ENCODE assay signal across 32 mouse cellular contexts in genomic region chr13:34484831-34485230, GRCm38 (mm10).
"Had no signal": no experiment of that assay in that cellular context is flagged by ENCODE, and none has a peak within 500 bp of the region (broad histone marks: within the 10 kb centered on the region; RNA-seq: fewer than 3 reads in every experiment).

No protein-coding gene starts in this region.

- H3K9me3 ChIP-seq: limb, embryonic 10.5 days; limb, embryonic 12.5 days; limb, embryonic 13.5 days; limb, embryonic 15.5 days; liver, embryonic 12.5 days; liver, embryonic 13.5 days; liver, embryonic 15.5 days; lung, embryonic 15.5 days; midbrain, embryonic 10.5 days; midbrain, embryonic 12.5 days; midbrain, embryonic 13.5 days; midbrain, embryonic 15.5 days; neural tube, embryonic 12.5 days had no signal

- H3K27me3 ChIP-seq: limb, embryonic 12.5 days; limb, embryonic 13.5 days; limb, embryonic 15.5 days; liver, embryonic 12.5 days; liver, embryonic 13.5 days; liver, embryonic 15.5 days; lung, embryonic 15.5 days; midbrain, embryonic 12.5 days; midbrain, embryonic 13.5 days; midbrain, embryonic 15.5 days; neural tube, embryonic 12.5 days had no signal

- H3K4me2 ChIP-seq: limb, embryonic 12.5 days; limb, embryonic 13.5 days; limb, embryonic 15.5 days; liver, embryonic 11.5 days; liver, embryonic 12.5 days; liver, embryonic 13.5 days; liver, embryonic 15.5 days; lung, embryonic 14.5 days; lung, embryonic 15.5 days; midbrain, embryonic 11.5 days; midbrain, embryonic 12.5 days; midbrain, embryonic 13.5 days; midbrain, embryonic 15.5 days; neural tube, embryonic 12.5 days had no signal

- ATAC-seq: liver, embryonic 12.5 days; liver, postnatal 0 days; lung, postnatal 0 days; midbrain, embryonic 13.5 days; midbrain, embryonic 15.5 days; midbrain, embryonic 16.5 days had no signal

- H3K4me3 ChIP-seq: limb, embryonic 10.5 days; limb, embryonic 12.5 days; limb, embryonic 13.5 days; limb, embryonic 15.5 days; liver, embryonic 12.5 days; liver, embryonic 13.5 days; liver, embryonic 15.5 days; lung, embryonic 15.5 days; megakaryocyte, embryonic 14.5 days; midbrain, embryonic 10.5 days; midbrain, embryonic 12.5 days; midbrain, embryonic 13.5 days; midbrain, embryonic 15.5 days; myocyte; neural tube, embryonic 12.5 days had no signal

- H3K27ac ChIP-seq: limb, embryonic 10.5 days; limb, embryonic 12.5 days; limb, embryonic 13.5 days; limb, embryonic 15.5 days; liver, embryonic 12.5 days; liver, embryonic 13.5 days; liver, embryonic 14.5 days; liver, embryonic 15.5 days; lung, embryonic 15.5 days; macrophage; midbrain, embryonic 10.5 days; midbrain, embryonic 12.5 days; midbrain, embryonic 13.5 days; midbrain, embryonic 15.5 days; neural tube, embryonic 12.5 days had no signal

- H3K9ac ChIP-seq: limb, embryonic 12.5 days; limb, embryonic 13.5 days; limb, embryonic 15.5 days; liver, embryonic 12.5 days; liver, embryonic 13.5 days; liver, embryonic 14.5 days; liver, embryonic 15.5 days; liver, postnatal 0 days; lung, embryonic 14.5 days; lung, embryonic 15.5 days; midbrain, embryonic 12.5 days; midbrain, embryonic 13.5 days; midbrain, embryonic 15.5 days; neural tube, embryonic 12.5 days had no signal

- H3K4me1 ChIP-seq: limb, embryonic 10.5 days; limb, embryonic 12.5 days; limb, embryonic 13.5 days; limb, embryonic 15.5 days; liver, embryonic 12.5 days; liver, embryonic 13.5 days; liver, embryonic 15.5 days; lung, embryonic 15.5 days; megakaryocyte, embryonic 14.5 days; midbrain, embryonic 10.5 days; midbrain, embryonic 12.5 days; midbrain, embryonic 13.5 days; midbrain, embryonic 15.5 days; neural tube, embryonic 12.5 days had no signal

- DNase-seq: left cerebral cortex, postnatal 4 days; liver; liver, embryonic 13.5 days; liver, postnatal 0 days; lung, adult 18-20 months; lung, adult 2 months; lung, embryonic 14.5 days; lung, postnatal 10 days; lung, postnatal 14 days; lung, postnatal 36 days; lung, postnatal 4 days; midbrain, embryonic 14.5 days had no signal

- H3K36me3 ChIP-seq: limb, embryonic 10.5 days; limb, embryonic 12.5 days; limb, embryonic 13.5 days; limb, embryonic 15.5 days; liver, embryonic 12.5 days; liver, embryonic 13.5 days; liver, embryonic 15.5 days; lung, embryonic 15.5 days; midbrain, embryonic 10.5 days; midbrain, embryonic 12.5 days; midbrain, embryonic 13.5 days; midbrain, embryonic 15.5 days; neural tube, embryonic 12.5 days had no signal
